Mouse (Mus musculus) intestine, embryonic 15.5 days (tissue): Measurements from ENCODE around the gene Slc25a4. TPM values are rescaled to one million over a fixed set of nuclear protein-coding genes. Genes with fewer than 3 reads are reported as not detected.

Experiments used
- ATAC-seq: fragments of 200-750 bp; cut with Nextera tagmentation; 2 replicates; pipeline ENCODE4 v1.8.0; 2017; ENCODE audit warnings: moderate TSS enrichment, moderate library complexity
- H3K27ac ChIP-seq: fragments of 300-500 bp; sonication (generic); 2 replicates; pipeline ENCODE4 v1.5.1; 2015; ENCODE audit warnings: mild to moderate bottlenecking, inconsistent platforms
- H3K27me3 ChIP-seq: fragments of 300-500 bp; sonication (generic); replicated peaks from 2 replicates; pipeline ENCODE4 v1.6.1; 2015; ENCODE audit warnings: inconsistent platforms
- H3K36me3 ChIP-seq: fragments of 300-500 bp; sonication (generic); 2 replicates; pipeline ENCODE4 v1.6.1; 2015; ENCODE audit warnings: inconsistent platforms
- H3K4me1 ChIP-seq: fragments of 300-500 bp; sonication (generic); replicated peaks from 2 replicates; pipeline ENCODE4 v1.6.1; 2015; ENCODE audit warnings: inconsistent platforms
- H3K4me2 ChIP-seq: fragments of 300-500 bp; sonication (generic); replicated peaks from 2 replicates; pipeline ENCODE4 v1.6.1; 2015; ENCODE audit warnings: mild to moderate bottlenecking, inconsistent platforms
- H3K4me3 ChIP-seq: fragments of 300-500 bp; sonication (generic); replicated peaks from 2 replicates; pipeline ENCODE4 v1.5.1; 2015; ENCODE audit warnings: inconsistent platforms
- H3K9ac ChIP-seq: fragments of 300-500 bp; sonication (generic); 2 replicates; pipeline ENCODE4 v1.6.1; 2015; ENCODE audit warnings: inconsistent platforms
- H3K9me3 ChIP-seq: fragments of 300-500 bp; sonication (generic); 2 replicates; pipeline ENCODE4 v1.6.1; 2016; ENCODE audit warnings: inconsistent platforms
- WGBS: fragments of 180-500 bp; shearing (Covaris S2); methylation state at CpG from one replicate; pipeline ENCODE4 v1.1.7; 2015; 5-methylcytosine and 5-hydroxymethylcytosine counted together
- polyA plus RNA-seq: library from polyadenylated mRNA; unstranded; fragments of >200 nt; fragmentation: Nextera tagmentation; extraction: Ambion mirVana; gene quantifications from 2 replicates; pipeline ENCODE4 v1.2.1, GENCODE M21; 2015

Gene Slc25a4
- polyA plus RNA-seq, 1 experiment from 2014 or later: 421 TPM

DNA sequence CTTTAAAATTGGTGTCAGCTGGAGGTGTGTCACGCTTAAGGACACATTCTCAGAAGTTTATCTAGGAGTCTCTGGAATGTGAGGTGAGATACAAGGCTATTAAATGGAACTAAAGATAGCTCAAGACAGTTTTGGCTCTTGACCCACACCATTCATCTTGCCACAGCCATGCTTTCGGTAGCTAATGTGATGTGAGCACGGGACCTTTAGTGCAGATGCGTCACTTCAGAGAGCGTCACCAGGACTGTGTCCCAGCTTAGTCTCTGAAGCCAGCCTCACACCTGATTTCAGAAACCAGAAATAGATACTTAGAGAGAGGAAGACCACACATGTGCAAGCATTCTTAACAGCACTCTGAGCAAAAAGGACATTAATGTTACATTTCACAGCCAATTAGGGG, 15.5 kb upstream of the Slc25a4 start:
- H3K27ac ChIP-seq: no peak overlapping the region
- no peak overlapping the region for H3K4me3 ChIP-seq
- no peaks in the 10 kb centered on the region for H3K4me1 ChIP-seq
- H3K27me3 ChIP-seq: no peaks in the 10 kb centered on the region
- WGBS: 80% methylated on average over 5 of the region's 5 CpGs
- no peaks in the 10 kb centered on the region for H3K9me3 ChIP-seq
- H3K36me3 ChIP-seq: no peaks in the 10 kb centered on the region
- H3K9ac ChIP-seq: no peak overlapping the region
- no peak overlapping the region for H3K4me2 ChIP-seq
- no peak for ATAC-seq

- no peaks in the 10 kb centered on the region for H3K36me3 ChIP-seq
- H3K4me2 ChIP-seq: no peak overlapping the region
- H3K4me3 ChIP-seq: no peak overlapping the region
- H3K9me3 ChIP-seq: no peaks in the 10 kb centered on the region
- 69% methylated on average over 3 of the region's 3 CpGs for WGBS
- no peaks in the 10 kb centered on the region for H3K4me1 ChIP-seq
- H3K27ac ChIP-seq: no peak overlapping the region
- no peak overlapping the region for H3K9ac ChIP-seq
- ATAC-seq: no peak
- H3K27me3 ChIP-seq: no peaks in the 10 kb centered on the region
Observed at GRCm38 (mm10) chr8:46225501-46225900, 14.4 kb upstream of the Slc25a4 start.

- no peak overlapping the region for H3K4me3 ChIP-seq
- H3K4me1 ChIP-seq: no peaks in the 10 kb centered on the region
- no peak overlapping the region for H3K27ac ChIP-seq
- ATAC-seq: no peak
- H3K27me3 ChIP-seq: no peaks in the 10 kb centered on the region
- no peaks in the 10 kb centered on the region for H3K9me3 ChIP-seq
- H3K36me3 ChIP-seq: no peaks in the 10 kb centered on the region
- no peak overlapping the region for H3K9ac ChIP-seq
- H3K4me2 ChIP-seq: no peak overlapping the region
- 75% methylated on average over 3 of the region's 3 CpGs for WGBS
Observed at GRCm38 (mm10) chr8:46220566-46220965, 9.5 kb upstream of the Slc25a4 start.

DNA sequence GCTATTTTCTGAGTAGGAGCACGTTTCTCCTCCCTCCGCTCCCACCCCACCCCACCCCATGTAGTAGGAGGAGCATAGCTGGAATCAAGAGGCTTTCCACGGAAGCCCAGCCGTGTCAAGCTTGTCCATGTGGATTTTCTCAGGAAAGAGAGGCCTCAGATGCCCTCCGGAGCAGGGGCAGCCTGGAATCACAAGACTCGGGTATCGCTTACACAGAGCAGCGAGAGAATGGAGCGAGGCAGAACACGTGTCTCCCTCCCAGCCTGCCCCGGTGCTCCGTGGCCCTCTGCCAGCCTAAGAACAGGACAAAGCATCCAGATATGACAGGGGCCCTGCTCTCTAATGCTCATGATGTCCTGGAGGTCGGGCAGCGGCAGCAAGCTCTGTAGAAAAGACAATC, 5.8 kb upstream of the Slc25a4 start:
- H3K4me2 ChIP-seq: peak overlapping the region; percentile 74
- H3K9me3 ChIP-seq: no peaks in the 10 kb centered on the region
- H3K27ac ChIP-seq: no peak overlapping the region
- H3K4me1 ChIP-seq: peaks cover 1% of the 10 kb centered on the region; the same call in 1 of the 2 replicates
- H3K27me3 ChIP-seq: no peaks in the 10 kb centered on the region
- H3K4me3 ChIP-seq: peak overlapping the region; percentile 30
- H3K9ac ChIP-seq: peak overlapping the region; percentile 43
- H3K36me3 ChIP-seq: no peaks in the 10 kb centered on the region
- 1% methylated on average over 14 of the region's 14 CpGs for WGBS
- peak; percentile 79 for ATAC-seq

- H3K9ac ChIP-seq: no peak overlapping the region
- no peak for ATAC-seq
- H3K36me3 ChIP-seq: no peaks in the 10 kb centered on the region
- H3K4me3 ChIP-seq: no peak overlapping the region
- peaks cover 20% of the 10 kb centered on the region for H3K4me1 ChIP-seq
- H3K27ac ChIP-seq: no peak overlapping the region
- H3K9me3 ChIP-seq: no peaks in the 10 kb centered on the region
- WGBS: 47% methylated on average over 2 of the region's 2 CpGs
- H3K27me3 ChIP-seq: no peaks in the 10 kb centered on the region
- no peak overlapping the region for H3K4me2 ChIP-seq
Observed at GRCm38 (mm10) chr8:46213971-46214480, 2.9 kb upstream of the Slc25a4 start.

GRCm38 (mm10) chr8:46212194-46212593, 1.1 kb upstream of the Slc25a4 start:
- Histone ChIP-seq H3K36me3 (0 out of 2 replicates have a peak, but pooled peaks cover 9% of the 10 kb centered on the region), H3K4me3 (no peak overlapping the region), H3K4me1 (peaks cover 26% of the 10 kb centered on the region), H3K27me3 (no peaks in the 10 kb centered on the region), H3K27ac (no peak overlapping the region), H3K9ac (no peak overlapping the region), H3K9me3 (no peaks in the 10 kb centered on the region), H3K4me2 (no peak overlapping the region; the same call in 1 of the 2 replicates)
- 57% methylated on average over 7 of the region's 7 CpGs for WGBS
- no peak for ATAC-seq

DNA sequence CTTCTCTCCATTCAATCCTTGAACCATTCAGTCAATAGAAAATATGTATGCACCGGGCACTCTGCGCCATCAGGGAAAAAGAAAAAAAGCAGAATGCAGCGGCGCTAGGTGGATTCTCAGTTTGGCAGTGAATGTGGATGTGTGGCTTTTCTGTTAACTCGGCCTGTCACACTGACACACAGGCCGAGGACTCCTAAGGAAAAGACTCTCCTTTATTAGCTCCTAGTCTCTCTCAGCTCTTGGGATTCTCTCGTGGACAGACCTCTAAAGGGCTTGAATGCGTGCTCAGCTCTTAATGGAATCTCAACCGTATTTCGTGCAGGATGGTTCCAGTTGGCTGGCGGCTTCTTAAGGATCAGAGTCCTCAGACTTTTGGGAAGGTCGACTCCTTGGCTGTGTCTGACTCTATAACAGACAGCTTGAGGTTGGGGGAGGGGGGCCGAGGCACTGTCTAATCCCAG, 557 bp upstream of the Slc25a4 start:
- no peak for ATAC-seq
- Histone ChIP-seq H3K4me1 (peaks cover 26% of the 10 kb centered on the region), H3K4me3 (peak overlapping the region; percentile 90), H3K27ac (peak overlapping the region; percentile 93; the same call in 1 of the 2 replicates), H3K27me3 (no peaks in the 10 kb centered on the region), H3K4me2 (peak overlapping the region; percentile 87), H3K9me3 (no peaks in the 10 kb centered on the region), H3K36me3 (peaks cover 13% of the 10 kb centered on the region; the same call in 1 of the 2 replicates), H3K9ac (peak overlapping the region; percentile 92)
- WGBS: 11% methylated on average over 13 of the region's 13 CpGs

GRCm38 (mm10) chr8:46209057-46209456, 2.0 kb downstream of the Slc25a4 start:
- Histone ChIP-seq H3K4me1 (peaks cover 26% of the 10 kb centered on the region), H3K36me3 (peaks cover 21% of the 10 kb centered on the region; the same call in 1 of the 2 replicates), H3K9ac (no peak overlapping the region), H3K27me3 (no peaks in the 10 kb centered on the region), H3K4me2 (peak overlapping the region; percentile 87), H3K4me3 (no peak overlapping the region), H3K9me3 (no peaks in the 10 kb centered on the region), H3K27ac (no peak overlapping the region)
- 80% methylated on average over 15 of the region's 15 CpGs for WGBS
- no peak for ATAC-seq

DNA sequence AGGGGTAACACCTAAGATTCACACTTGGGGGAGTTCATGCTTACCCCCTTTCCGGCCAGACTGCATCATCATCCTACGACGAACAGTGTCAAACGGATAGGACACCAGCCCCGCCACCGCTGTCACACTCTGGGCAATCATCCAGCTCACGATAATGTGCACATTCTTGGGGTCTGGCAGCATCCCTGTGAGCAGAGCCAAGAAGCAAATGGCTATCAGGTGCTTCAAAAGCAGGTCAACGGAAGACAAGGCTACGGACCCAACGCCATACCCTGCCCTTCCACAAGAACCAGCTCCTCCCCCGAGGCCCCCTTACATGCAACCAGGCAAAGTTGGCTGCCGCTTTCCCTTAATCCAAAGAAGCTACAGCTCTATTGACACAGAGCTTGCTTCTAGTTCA, 2.7 kb downstream of the Slc25a4 start:
- no peaks in the 10 kb centered on the region for H3K27me3 ChIP-seq
- peak overlapping the region; percentile 87 for H3K4me2 ChIP-seq
- H3K27ac ChIP-seq: no peak overlapping the region
- no peak overlapping the region for H3K4me3 ChIP-seq
- 85% methylated on average over 12 of the region's 12 CpGs for WGBS
- peaks cover 26% of the 10 kb centered on the region for H3K4me1 ChIP-seq
- H3K36me3 ChIP-seq: peaks cover 21% of the 10 kb centered on the region; the same call in 1 of the 2 replicates
- no peak overlapping the region for H3K9ac ChIP-seq
- no peak for ATAC-seq
- H3K9me3 ChIP-seq: no peaks in the 10 kb centered on the region

DNA sequence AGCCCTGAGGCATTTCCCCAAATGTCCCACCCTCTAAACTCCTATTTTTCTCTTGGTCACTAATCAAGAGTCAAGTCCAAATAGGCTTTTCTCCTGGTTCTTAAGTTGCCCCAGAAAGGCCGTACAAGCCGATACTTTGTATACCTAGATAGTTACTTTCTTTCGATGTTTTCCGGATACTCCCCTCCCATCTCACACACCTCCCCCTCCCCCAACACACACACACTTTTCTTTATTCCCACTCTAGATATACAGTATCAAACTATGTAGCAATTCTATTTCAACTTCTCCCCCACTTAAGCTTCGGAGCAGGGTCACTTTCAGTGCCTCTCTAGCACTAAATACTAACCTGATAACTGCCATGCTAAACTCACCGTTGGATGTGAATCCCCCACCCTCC, 5.0 kb downstream of the Slc25a4 start:
- no peak overlapping the region for H3K27ac ChIP-seq
- H3K4me3 ChIP-seq: no peak overlapping the region
- no peak overlapping the region for H3K9ac ChIP-seq
- no peaks in the 10 kb centered on the region for H3K27me3 ChIP-seq
- H3K9me3 ChIP-seq: no peaks in the 10 kb centered on the region
- H3K4me2 ChIP-seq: no peak overlapping the region
- ATAC-seq: no peak
- peaks cover 21% of the 10 kb centered on the region for H3K36me3 ChIP-seq
- H3K4me1 ChIP-seq: peaks cover 18% of the 10 kb centered on the region
- WGBS: 86% methylated on average over 6 of the region's 6 CpGs

GRCm38 (mm10) chr8:46204974-46205640, 6.0 kb downstream of the Slc25a4 start:
- 78% methylated on average over 9 of the region's 9 CpGs for WGBS
- Histone ChIP-seq H3K9me3 (no peaks in the 10 kb centered on the region), H3K36me3 (peaks cover 21% of the 10 kb centered on the region), H3K27ac (no peak overlapping the region), H3K4me3 (no peak overlapping the region), H3K4me1 (peaks cover 17% of the 10 kb centered on the region), H3K9ac (no peak overlapping the region), H3K27me3 (no peaks in the 10 kb centered on the region), H3K4me2 (no peak overlapping the region)
- ATAC-seq: no peak

GRCm38 (mm10) chr8:46204301-46204700, 6.8 kb downstream of the Slc25a4 start:
- WGBS: 90% methylated on average over 3 of the region's 3 CpGs
- Histone ChIP-seq H3K9me3 (no peaks in the 10 kb centered on the region), H3K4me2 (no peak overlapping the region), H3K36me3 (peaks cover 21% of the 10 kb centered on the region), H3K27me3 (no peaks in the 10 kb centered on the region), H3K4me3 (no peak overlapping the region), H3K27ac (no peak overlapping the region), H3K4me1 (peaks cover 9% of the 10 kb centered on the region), H3K9ac (no peak overlapping the region)
- ATAC-seq: no peak

- Histone ChIP-seq H3K27ac (no peak overlapping the region), H3K9me3 (no peaks in the 10 kb centered on the region), H3K27me3 (no peaks in the 10 kb centered on the region), H3K9ac (no peak overlapping the region), H3K36me3 (peaks cover 13% of the 10 kb centered on the region), H3K4me1 (no peaks in the 10 kb centered on the region), H3K4me2 (no peak overlapping the region), H3K4me3 (no peak overlapping the region)
- WGBS: 88% methylated on average over 6 of the region's 6 CpGs
- no peak for ATAC-seq
Observed at GRCm38 (mm10) chr8:46202350-46202749, 8.7 kb downstream of the Slc25a4 start.
